Mouse (Mus musculus): Measurements from ENCODE around the gene Gpld1.

DNA sequence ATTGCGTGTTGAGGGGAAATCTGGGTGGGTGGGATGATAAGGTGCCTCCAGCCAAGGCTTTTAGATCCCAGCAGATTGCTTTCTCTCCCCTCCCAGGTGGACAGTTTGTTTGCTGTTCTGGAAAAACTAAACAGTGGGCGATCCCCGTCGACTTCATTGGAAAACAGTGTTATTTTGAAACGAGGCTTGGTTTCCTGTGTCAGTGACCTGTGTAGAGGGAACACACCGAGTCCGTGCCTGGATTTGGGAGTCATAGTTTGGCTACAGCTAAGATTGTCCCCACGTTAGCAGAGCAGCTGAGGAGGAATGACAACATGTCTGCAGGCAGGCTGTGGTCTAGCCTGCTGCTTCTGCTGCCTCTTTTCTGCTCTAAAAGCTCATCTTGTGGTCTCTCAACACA is 351 bp downstream of the Gpld1 start:
- no peak for TF ChIP-seq CTCF (IDR thresholded peaks at IDR 0.05; ENCODE audit: low read depth)
- no peak for TF ChIP-seq EP300 (IDR thresholded peaks at IDR 0.05; ENCODE audit: low read depth)

Measured in liver, postnatal 0 days (tissue).